Mouse (Mus musculus) cerebellum, adult 2 months (tissue): ENCODE data around the gene Sdk2. TPM values are rescaled to one million over a fixed set of nuclear protein-coding genes. Genes with fewer than 3 reads are reported as not detected.

Experiments used
- DNase-seq, 2 experiments: peaks; one replicate each; pipeline ENCODE4 v3.0.0; 2021
- H3K27ac ChIP-seq: fragments of 200-500 bp; 2 replicates; pipeline ENCODE4 v1.5.1; 2012; ENCODE audit warnings: low read length, control low read depth, inconsistent platforms; ENCODE audit not compliant: insufficient read depth
- H3K27me3 ChIP-seq: fragments of 200-500 bp; 2 replicates; pipeline ENCODE4 v1.6.1; 2012; ENCODE audit warnings: inconsistent platforms, mild to moderate bottlenecking, low read length, moderate library complexity; ENCODE audit not compliant: control insufficient read depth, insufficient read depth
- H3K4me1 ChIP-seq: fragments of 200-500 bp; 2 replicates; pipeline ENCODE4 v1.6.1; 2011; ENCODE audit warnings: low read length; ENCODE audit not compliant: control insufficient read depth, insufficient read depth
- H3K4me3 ChIP-seq: fragments of 200-500 bp; replicated peaks from 2 replicates; pipeline ENCODE3; 2011; ENCODE audit warnings: mild to moderate bottlenecking, low read depth, low read length, control low read depth; ENCODE audit not compliant: insufficient read depth
- CTCF ChIP-seq: fragments of 200-500 bp; IDR thresholded peaks from 2 replicates; pipeline ENCODE4 v1.5.1; 2011; ENCODE audit warnings: low read depth, mild to moderate bottlenecking, control low read depth, low read length, moderate library complexity, borderline replicate concordance; ENCODE audit not compliant: insufficient read depth
- POLR2A ChIP-seq: fragments of 200-500 bp; IDR thresholded peaks from 2 replicates; pipeline ENCODE4 v1.6.1; 2011; ENCODE audit warnings: low read length, control low read depth, borderline replicate concordance; ENCODE audit not compliant: insufficient read depth
- WGBS: fragments of 180-500 bp; shearing (Covaris S2); methylation state at CpG from one replicate; pipeline ENCODE4 v1.1.7; 2018; 5-methylcytosine and 5-hydroxymethylcytosine counted together
- polyA plus RNA-seq: library from polyadenylated mRNA; depleted of rRNA; stranded (reverse); fragments of >200 nt; gene quantifications from 2 replicates; pipeline ENCODE4 v1.2.3, GENCODE M21; 2012

The Sdk2 gene
- polyA plus RNA-seq, 1 experiment, result 3.1 TPM

DNA sequence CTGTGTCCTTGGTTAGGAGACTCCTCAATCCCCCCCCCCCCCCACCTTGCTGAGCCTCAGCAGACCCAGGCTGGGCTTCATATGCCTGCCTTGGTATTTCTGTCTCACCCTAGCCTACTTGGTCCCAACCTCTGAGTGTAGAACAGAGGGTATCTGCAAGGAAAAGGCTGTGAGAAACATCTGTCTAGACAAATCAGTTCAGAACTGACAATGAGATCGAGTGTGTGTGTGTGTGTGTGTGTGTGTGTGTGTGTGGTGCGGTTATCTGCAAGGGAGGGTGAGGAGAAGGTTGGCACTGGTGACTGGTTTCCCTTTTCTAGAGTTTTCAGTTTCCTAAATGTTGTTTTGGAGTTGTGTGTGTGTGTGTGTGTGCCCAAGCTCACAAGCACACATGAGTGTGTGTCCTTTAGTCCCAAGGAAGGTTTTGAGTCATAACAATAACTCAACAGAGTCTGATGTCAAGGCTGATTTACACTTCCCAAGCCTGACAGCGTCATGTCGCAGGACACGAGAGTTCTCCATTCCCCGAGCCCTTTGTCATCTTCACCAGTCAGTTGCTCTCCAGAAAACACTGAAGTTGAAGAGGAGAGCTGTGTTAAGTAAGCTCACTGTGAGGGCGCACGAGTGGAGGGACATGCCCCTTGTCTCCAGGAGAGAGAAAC, 304.6 kb downstream of the Sdk2 start:
- H3K27ac ChIP-seq, result no peak overlapping the region
- H3K27me3 ChIP-seq, result no peaks in the 10 kb centered on the region
- H3K4me1 ChIP-seq, result no peaks in the 10 kb centered on the region
- no peak overlapping the region for H3K4me3 ChIP-seq
- TF ChIP-seq CTCF (no peak), POLR2A (no peak)
- 83% methylated on average over 8 of the region's 8 CpGs for WGBS
- DNase-seq, result no peak

DNA sequence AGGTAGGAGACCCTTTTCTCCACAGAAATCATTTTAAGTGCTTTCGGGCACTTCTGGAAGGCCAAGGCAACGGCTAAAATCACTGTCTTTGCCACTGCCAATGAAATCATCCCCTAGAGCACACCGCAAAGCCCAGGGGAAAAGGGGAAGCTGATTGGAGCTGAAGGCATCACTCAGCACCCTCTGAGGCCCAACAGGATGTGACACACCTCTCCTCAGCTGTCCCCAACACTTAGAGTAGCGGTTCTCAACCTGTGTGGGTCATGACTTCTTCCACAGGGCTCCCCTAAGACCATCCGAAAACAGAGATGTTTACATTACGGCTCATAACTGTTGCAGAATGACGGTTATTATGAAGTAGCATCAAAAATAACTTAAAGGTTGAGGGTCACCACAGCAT, 305.2 kb downstream of the Sdk2 start:
- TF ChIP-seq CTCF (no peak), POLR2A (no peak)
- Histone ChIP-seq H3K4me3 (no peak overlapping the region), H3K27ac (no peak overlapping the region), H3K27me3 (no peaks in the 10 kb centered on the region), H3K4me1 (no peaks in the 10 kb centered on the region)
- DNase-seq, result no peak
- 95% methylated on average over 7 of the region's 7 CpGs for WGBS

DNA sequence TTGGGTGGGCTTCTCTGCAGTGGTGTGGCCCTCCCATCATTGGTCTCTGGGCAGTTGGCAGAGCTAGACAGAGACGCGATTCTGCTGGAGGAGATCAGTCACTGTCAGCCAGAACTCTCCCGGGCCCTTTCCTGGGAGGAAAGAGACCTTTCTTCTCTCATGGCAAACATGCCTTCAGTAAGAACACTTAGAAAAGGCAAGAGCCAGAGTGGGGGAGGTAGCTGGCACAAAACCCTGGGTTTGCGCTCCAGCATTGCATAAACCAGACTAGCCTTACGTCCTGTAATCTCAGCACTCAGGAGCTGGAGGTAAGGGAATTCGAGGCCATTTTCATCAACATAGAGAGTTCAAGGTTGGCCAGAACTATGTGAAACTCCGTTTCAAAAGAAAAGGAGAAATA, 306.4 kb downstream of the Sdk2 start:
- WGBS, result 70% methylated on average over 7 of the region's 7 CpGs
- Histone ChIP-seq H3K4me1 (no peaks in the 10 kb centered on the region), H3K4me3 (no peak overlapping the region), H3K27ac (no peak overlapping the region), H3K27me3 (no peaks in the 10 kb centered on the region)
- no peak for TF ChIP-seq POLR2A
- no peak for TF ChIP-seq CTCF
- DNase-seq, result no peak

DNA sequence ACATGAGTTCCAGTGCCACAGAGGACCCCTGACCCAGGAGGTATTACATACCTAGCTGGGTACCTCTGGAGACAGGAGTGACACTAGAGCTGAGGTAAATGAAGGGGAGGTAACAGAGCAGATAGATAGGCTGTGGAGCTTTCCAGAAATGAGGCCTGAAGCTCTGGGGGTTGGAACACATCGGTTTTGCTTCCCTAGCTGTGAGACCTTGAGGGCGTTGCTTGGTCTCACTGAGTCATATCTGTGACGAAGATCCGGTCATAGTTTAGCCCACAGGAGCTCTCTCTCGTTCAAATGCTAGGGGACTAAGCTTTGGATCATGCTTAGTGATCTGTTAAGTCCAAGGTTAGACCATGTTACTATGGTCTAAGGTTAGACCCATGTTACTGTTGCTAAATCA, 308.0 kb downstream of the Sdk2 start:
- Histone ChIP-seq H3K27me3 (no peaks in the 10 kb centered on the region), H3K4me3 (no peak overlapping the region), H3K27ac (no peak overlapping the region), H3K4me1 (no peaks in the 10 kb centered on the region)
- TF ChIP-seq POLR2A, result no peak
- no peak for TF ChIP-seq CTCF
- no peak for DNase-seq
- WGBS, result 92% methylated on average over 5 of the region's 5 CpGs

DNA sequence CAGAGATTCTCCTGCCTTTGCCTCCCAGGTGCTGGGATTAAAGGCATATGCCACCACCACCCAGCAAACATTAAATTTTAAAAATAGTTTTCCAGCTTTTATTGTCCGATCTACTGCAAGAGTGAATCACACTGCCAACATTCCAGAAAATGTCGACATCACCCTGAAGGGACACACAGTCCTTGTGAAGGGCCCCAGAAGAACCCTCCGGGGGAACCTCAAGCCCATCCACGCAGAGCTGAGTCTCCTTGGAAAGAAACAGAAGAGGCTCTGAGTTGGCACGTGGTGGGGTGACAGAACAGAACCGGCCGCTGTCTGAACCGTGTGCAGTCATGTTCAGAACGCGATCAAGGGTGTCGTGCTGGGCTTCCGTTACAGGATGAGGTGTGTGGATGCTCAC, 310.3 kb downstream of the Sdk2 start:
- WGBS, result 92% methylated on average over 12 of the region's 12 CpGs
- no peak for DNase-seq
- Histone ChIP-seq H3K27me3 (no peaks in the 10 kb centered on the region), H3K4me1 (no peaks in the 10 kb centered on the region), H3K27ac (no peak overlapping the region), H3K4me3 (no peak overlapping the region)
- no peak for TF ChIP-seq POLR2A

DNA sequence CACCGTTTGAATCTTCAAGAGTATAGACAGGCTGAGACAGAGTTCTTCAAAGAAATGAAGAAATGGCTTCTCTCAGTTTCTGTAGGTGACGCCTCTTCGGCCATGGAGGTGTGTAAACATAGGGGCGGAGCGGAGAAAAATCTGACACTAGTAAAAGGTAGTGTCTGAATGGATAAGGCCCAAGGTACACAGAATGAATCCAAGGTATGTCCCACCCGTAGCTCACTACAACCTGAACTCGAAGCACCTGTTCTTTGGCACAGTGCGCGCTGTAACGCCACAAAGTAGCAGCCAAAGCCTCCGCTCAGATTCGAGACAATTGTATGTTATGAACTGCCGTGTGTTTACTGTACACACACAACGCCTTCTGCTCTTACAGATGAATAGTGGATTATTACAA, 311.0 kb downstream of the Sdk2 start:
- DNase-seq, result no peak
- TF ChIP-seq POLR2A (no peak), CTCF (no peak)
- no peak overlapping the region for H3K27ac ChIP-seq
- H3K4me1 ChIP-seq, result no peaks in the 10 kb centered on the region
- H3K4me3 ChIP-seq, result no peak overlapping the region
- H3K27me3 ChIP-seq, result no peaks in the 10 kb centered on the region
- 93% methylated on average over 14 of the region's 14 CpGs for WGBS

DNA sequence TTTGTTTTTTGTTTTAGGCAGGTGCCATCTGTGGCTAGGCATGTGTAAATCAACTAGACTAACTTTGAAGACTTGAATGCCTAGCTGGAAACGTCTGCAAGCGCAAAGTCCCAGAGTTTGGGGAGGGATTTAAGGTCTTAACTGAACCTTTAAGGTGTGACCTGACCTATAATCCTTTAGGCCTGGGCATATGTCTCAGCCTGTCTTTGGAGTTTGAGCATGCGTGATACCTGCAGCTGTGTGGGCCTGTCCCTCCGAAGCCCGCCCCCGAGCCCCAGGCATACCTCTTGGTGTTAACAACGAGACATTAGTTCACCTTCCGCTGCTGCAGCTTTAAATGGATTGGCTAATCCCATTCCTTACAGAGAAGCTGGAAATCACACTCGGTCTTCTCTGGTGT, 312.0 kb downstream of the Sdk2 start:
- no peak for DNase-seq
- Histone ChIP-seq H3K27ac (no peak overlapping the region), H3K4me1 (no peaks in the 10 kb centered on the region), H3K27me3 (no peaks in the 10 kb centered on the region), H3K4me3 (no peak overlapping the region)
- WGBS, result 84% methylated on average over 9 of the region's 9 CpGs
- TF ChIP-seq POLR2A (no peak), CTCF (no peak)

DNA sequence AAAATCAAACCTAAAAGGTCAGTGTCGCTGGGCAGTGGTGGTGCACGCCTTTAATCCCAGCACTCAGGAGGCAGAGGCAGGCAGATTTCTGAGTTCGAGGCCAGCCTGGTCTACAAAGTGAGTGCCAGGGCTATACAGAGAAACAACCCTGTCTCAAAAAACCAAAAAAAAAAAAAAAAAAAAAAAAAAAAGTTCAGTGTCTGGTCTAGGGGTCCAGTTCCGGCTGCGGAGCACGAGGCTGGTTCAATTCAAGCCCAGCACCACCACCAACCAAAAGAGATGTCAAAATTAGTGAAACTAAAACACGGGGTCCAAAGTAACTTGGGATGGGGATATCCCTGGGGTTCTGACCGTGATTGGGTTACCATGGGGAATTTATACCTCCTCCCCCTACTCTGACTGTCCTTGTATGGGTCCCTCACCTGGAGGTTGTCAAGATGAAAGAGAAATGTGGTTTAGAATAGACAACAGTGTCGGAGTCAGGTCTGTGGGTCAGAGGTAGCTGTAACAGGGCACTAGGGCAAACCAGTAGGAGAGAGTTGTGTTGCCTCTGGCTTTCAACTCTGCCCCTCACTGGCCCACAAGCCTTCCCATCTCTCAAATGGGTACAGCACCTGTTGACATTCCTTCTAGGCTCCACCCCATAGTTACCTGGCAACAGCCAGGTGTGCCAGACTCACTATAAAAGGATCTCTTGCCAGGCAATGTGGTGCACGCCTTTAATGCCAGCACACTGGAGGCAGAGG, 314.0 kb downstream of the Sdk2 start:
- WGBS, result 94% methylated on average over 10 of the region's 10 CpGs
- DNase-seq, result no peak

More for the DNA sequence above, 314.0 kb downstream of the Sdk2 start:
- H3K27me3 ChIP-seq, result no peaks in the 10 kb centered on the region
- no peaks in the 10 kb centered on the region for H3K4me1 ChIP-seq
- H3K4me3 ChIP-seq, result no peak overlapping the region
- H3K27ac ChIP-seq, result no peak overlapping the region
- TF ChIP-seq CTCF, result no peak
- no peak for TF ChIP-seq POLR2A
